Mouse (Mus musculus): ENCODE measurements around the gene Zbtb1. TPM values are rescaled to one million over a fixed set of nuclear protein-coding genes. Genes with fewer than 3 reads are reported as not detected.
"Not testable (repeated sequence)": the region's sequence is repeated elsewhere in the genome, so short reads cannot be mapped to it uniquely, and the experiment has no call there.

Zbtb1 gene
- polyA plus RNA-seq, 1 experiment, result 5.2 TPM

DNA sequence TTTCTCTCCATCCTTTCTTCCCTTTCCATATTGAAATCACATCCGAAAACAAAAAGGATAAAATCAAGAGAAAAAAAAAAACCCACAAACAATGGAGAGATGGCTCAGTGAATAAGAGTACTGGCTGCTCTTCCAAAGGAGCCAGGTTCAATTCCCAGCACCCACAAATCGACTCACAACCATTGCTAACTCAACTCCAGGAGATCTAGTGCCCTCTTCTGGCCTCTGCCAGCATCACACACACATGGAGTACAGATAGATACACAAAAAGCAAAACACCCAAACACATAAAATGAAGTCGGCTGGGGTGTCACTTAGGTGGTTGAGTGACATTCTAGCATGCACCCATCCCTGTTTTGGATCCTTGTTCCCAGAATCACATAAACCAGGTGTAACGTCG, 48.3 kb downstream of the Zbtb1 start:
- Histone ChIP-seq H3K27ac (ENCODE audit: control insufficient read depth, insufficient read depth, low read depth, low read length, poor library complexity) (no peak overlapping the region), H3K4me3 (replicated peaks; ENCODE audit: control insufficient read depth, low read depth, low read length) (no peak overlapping the region), H3K4me1 (ENCODE audit: control insufficient read depth, insufficient read depth, low read length) (no peaks in the 10 kb centered on the region)
- 87% methylated on average over 5 of the region's 5 CpGs for WGBS
- TF ChIP-seq CTCF (IDR thresholded peaks at IDR 0.05; ENCODE audit: control insufficient read depth, insufficient read depth, low read length) (no peak), POLR2A (IDR thresholded peaks at IDR 0.05; ENCODE audit: borderline replicate concordance, control insufficient read depth, low read depth, low read length) (no peak)

DNA sequence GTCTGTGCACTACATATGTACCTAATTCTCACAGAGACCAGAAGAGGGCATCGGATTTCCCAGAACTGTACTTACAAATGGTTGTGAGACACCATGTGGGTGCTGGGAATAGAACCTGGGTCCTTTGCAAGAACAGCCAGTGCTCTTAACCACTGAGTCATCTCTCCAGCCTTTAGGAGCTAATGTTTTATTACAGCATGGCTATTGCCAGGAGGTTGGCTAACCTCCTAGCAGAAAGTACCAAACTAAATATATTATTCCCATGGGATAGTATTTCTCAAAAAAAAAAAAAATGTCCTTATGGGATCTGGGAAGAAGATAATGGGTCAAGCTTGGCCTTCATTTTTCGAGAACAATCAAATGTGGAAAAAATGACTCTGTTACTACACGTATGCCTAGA, 55.2 kb downstream of the Zbtb1 start:
- WGBS, result 73% methylated on average over 3 of the region's 3 CpGs
- TF ChIP-seq CTCF (IDR thresholded peaks at IDR 0.05; ENCODE audit: control insufficient read depth, insufficient read depth, low read length) (no peak), POLR2A (IDR thresholded peaks at IDR 0.05; ENCODE audit: borderline replicate concordance, control insufficient read depth, low read depth, low read length) (no peak)
- Histone ChIP-seq H3K4me1 (ENCODE audit: control insufficient read depth, insufficient read depth, low read length) (no peaks in the 10 kb centered on the region; the same call in 1 of the 2 replicates), H3K4me3 (replicated peaks; ENCODE audit: control insufficient read depth, low read depth, low read length) (no peak overlapping the region), H3K27ac (ENCODE audit: control insufficient read depth, insufficient read depth, low read depth, low read length, poor library complexity) (no peak overlapping the region)

DNA sequence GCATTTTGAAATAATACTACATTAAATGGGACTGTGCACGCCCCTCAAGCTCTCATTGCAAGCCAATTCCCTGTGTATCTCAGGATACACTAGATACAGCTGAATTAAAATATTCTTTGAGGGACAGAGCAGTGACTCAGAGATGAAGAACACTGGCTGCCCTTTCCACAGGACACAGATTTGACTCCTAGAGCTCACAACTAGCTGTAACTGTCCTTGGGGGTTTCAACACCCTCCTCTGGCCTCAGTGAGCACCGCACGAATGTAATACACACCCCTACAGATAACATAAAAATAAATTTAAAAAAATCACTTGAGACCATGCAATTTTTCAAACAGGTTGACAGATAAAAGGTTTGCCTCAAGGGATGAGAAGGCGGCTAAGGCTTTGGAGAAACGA, 57.5 kb downstream of the Zbtb1 start:
- no peak overlapping the region for H3K27ac ChIP-seq (ENCODE audit: control insufficient read depth, insufficient read depth, low read depth, low read length, poor library complexity)
- no peaks in the 10 kb centered on the region; the same call in 1 of the 2 replicates for H3K4me1 ChIP-seq (ENCODE audit: control insufficient read depth, insufficient read depth, low read length)
- 62% methylated on average over 5 of the region's 5 CpGs for WGBS
- no peak overlapping the region for H3K4me3 ChIP-seq (replicated peaks; ENCODE audit: control insufficient read depth, low read depth, low read length)
- TF ChIP-seq CTCF (IDR thresholded peaks at IDR 0.05; ENCODE audit: control insufficient read depth, insufficient read depth, low read length) (no peak), POLR2A (IDR thresholded peaks at IDR 0.05; ENCODE audit: borderline replicate concordance, control insufficient read depth, low read depth, low read length) (no peak)

DNA sequence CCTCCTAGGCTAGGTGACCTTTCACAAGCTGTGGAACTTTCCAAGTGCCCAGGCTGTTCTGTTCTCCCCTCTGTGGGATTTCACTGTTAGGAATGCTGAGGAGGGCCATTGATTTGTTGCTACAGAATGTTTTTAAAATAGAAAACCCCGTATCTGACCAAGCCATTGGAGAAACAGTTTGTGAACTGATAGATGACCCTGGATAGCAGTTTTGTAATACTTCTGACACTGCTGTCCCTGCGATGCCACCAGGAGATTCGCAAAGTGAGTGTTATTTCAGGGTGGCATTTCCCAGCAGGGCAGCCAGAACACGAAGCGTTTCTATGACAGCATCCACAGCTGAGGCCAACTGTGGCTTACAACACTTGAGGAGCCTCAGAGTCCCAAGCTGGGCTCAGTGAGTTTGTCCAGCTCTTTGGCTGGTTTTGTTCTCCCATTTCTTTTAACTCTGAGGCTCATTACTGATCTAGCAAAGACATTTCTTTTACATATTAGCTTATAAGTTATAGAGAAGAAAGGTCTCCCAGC, 60.9 kb downstream of the Zbtb1 start:
- WGBS, result 48% methylated on average over 5 of the region's 5 CpGs
- TF ChIP-seq POLR2A (IDR thresholded peaks at IDR 0.05; ENCODE audit: borderline replicate concordance, control insufficient read depth, low read depth, low read length) (no peak), CTCF (IDR thresholded peaks at IDR 0.05; ENCODE audit: control insufficient read depth, insufficient read depth, low read length) (no peak)
- no peak overlapping the region for H3K4me3 ChIP-seq (replicated peaks; ENCODE audit: control insufficient read depth, low read depth, low read length)
- no peaks in the 10 kb centered on the region; the same call in 1 of the 2 replicates for H3K4me1 ChIP-seq (ENCODE audit: control insufficient read depth, insufficient read depth, low read length)
- no peak overlapping the region for H3K27ac ChIP-seq (ENCODE audit: control insufficient read depth, insufficient read depth, low read depth, low read length, poor library complexity)

DNA sequence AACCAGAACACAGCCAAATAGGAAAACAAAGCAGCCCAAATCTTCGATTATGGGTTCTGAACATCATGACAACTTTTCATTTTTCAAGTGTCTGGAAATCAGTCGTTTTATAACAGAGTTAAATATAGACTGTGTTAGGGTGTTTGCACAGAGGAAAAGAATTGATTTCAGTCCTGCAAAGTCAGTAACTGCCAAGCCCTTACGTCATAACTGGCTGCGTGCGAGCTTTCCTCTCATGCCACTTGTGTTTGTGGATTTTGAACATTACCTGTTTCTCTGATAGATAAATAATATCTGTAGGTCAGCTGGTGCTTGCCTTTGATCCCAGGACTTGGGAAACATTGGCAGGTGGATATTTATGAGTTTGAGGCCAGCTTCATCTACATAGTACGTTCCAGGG, 61.4 kb downstream of the Zbtb1 start:
- WGBS, result 51% methylated on average over 6 of the region's 6 CpGs
- no peak for TF ChIP-seq POLR2A (IDR thresholded peaks at IDR 0.05; ENCODE audit: borderline replicate concordance, control insufficient read depth, low read depth, low read length)
- TF ChIP-seq CTCF (IDR thresholded peaks at IDR 0.05; ENCODE audit: control insufficient read depth, insufficient read depth, low read length), result no peak
- Histone ChIP-seq H3K4me1 (ENCODE audit: control insufficient read depth, insufficient read depth, low read length) (no peaks in the 10 kb centered on the region; the same call in 1 of the 2 replicates), H3K27ac (ENCODE audit: control insufficient read depth, insufficient read depth, low read depth, low read length, poor library complexity) (no peak overlapping the region), H3K4me3 (replicated peaks; ENCODE audit: control insufficient read depth, low read depth, low read length) (no peak overlapping the region)

DNA sequence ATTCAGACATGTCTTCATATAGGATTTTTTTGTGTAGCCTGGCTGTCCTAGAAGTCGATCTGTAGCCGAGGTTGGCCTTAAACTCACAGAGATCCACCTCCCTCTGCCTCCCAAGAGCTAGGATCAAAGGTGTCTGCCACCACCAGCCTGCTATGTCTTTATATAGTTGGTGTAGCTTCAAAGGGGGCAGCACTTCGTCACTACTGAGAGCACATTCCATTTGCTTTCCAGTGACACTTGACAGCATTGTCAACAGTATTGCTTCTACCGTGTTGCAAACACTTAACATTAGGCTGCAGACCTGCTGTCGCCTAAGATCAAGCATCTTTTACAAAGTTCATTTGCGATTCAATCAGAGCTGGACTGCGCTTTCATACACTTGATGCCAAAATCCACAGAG, 64.0 kb downstream of the Zbtb1 start:
- WGBS, result 58% methylated on average over 7 of the region's 7 CpGs
- TF ChIP-seq CTCF (IDR thresholded peaks at IDR 0.05; ENCODE audit: control insufficient read depth, insufficient read depth, low read length), result no peak
- no peak for TF ChIP-seq POLR2A (IDR thresholded peaks at IDR 0.05; ENCODE audit: borderline replicate concordance, control insufficient read depth, low read depth, low read length)
- Histone ChIP-seq H3K27ac (ENCODE audit: control insufficient read depth, insufficient read depth, low read depth, low read length, poor library complexity) (no peak overlapping the region), H3K4me1 (ENCODE audit: control insufficient read depth, insufficient read depth, low read length) (no peaks in the 10 kb centered on the region), H3K4me3 (replicated peaks; ENCODE audit: control insufficient read depth, low read depth, low read length) (no peak overlapping the region)

GRCm38 (mm10) chr12:76435084-76435483, 65.0 kb downstream of the Zbtb1 start:
- WGBS, result 13% methylated on average over 17 of the region's 17 CpGs
- H3K27ac ChIP-seq (ENCODE audit: control insufficient read depth, insufficient read depth, low read depth, low read length, poor library complexity), result no peak overlapping the region
- no peak overlapping the region for H3K4me3 ChIP-seq (replicated peaks; ENCODE audit: control insufficient read depth, low read depth, low read length)
- TF ChIP-seq POLR2A (IDR thresholded peaks at IDR 0.05; ENCODE audit: borderline replicate concordance, control insufficient read depth, low read depth, low read length) (no peak), CTCF (IDR thresholded peaks at IDR 0.05; ENCODE audit: control insufficient read depth, insufficient read depth, low read length) (no peak)
- H3K4me1 ChIP-seq (ENCODE audit: control insufficient read depth, insufficient read depth, low read length), result no peaks in the 10 kb centered on the region

- Histone ChIP-seq H3K4me1 (ENCODE audit: control insufficient read depth, insufficient read depth, low read length) (no peaks in the 10 kb centered on the region), H3K27ac (ENCODE audit: control insufficient read depth, insufficient read depth, low read depth, low read length, poor library complexity) (no peak overlapping the region), H3K4me3 (replicated peaks; ENCODE audit: control insufficient read depth, low read depth, low read length) (no peak overlapping the region)
- WGBS, result 60% methylated on average over 8 of the region's 8 CpGs
- TF ChIP-seq POLR2A (IDR thresholded peaks at IDR 0.05; ENCODE audit: borderline replicate concordance, control insufficient read depth, low read depth, low read length) (no peak), CTCF (IDR thresholded peaks at IDR 0.05; ENCODE audit: control insufficient read depth, insufficient read depth, low read length) (no peak)
Observed at GRCm38 (mm10) chr12:76435549-76435948, 65.5 kb downstream of the Zbtb1 start.

DNA sequence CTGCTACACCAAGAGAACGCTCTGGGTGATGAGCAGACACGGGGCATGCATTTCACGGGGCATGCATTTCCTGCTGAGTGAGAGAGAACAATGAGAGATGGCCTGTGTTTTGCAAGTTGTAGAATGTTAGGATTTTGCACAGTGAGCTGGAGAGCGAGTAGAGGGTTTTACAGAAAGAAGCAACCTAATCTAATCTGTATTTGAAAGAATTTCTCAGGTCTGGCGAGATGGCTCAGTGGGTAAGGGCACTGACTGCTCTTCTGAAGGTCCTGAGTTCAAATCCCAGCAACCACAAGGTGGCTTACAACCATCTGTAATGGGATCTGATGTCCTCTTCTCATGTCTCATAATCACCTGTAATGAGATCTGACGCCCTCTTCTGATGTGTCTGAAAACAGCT, 73.4 kb downstream of the Zbtb1 start:
- 76% methylated on average over 6 of the region's 6 CpGs for WGBS
- not testable (repeated sequence) for H3K4me3 ChIP-seq (replicated peaks; ENCODE audit: control insufficient read depth, low read depth, low read length); H3K4me1 ChIP-seq (ENCODE audit: control insufficient read depth, insufficient read depth, low read length); H3K27ac ChIP-seq (ENCODE audit: control insufficient read depth, insufficient read depth, low read depth, low read length, poor library complexity)
